Mouse (Mus musculus) lung, adult 2 months (tissue): ENCODE measurements around the gene D11Wsu47e.

Source experiments
- CTCF ChIP-seq: fragments of 200-500 bp; IDR thresholded peaks from 2 replicates; pipeline ENCODE4 v1.5.1; 2011; ENCODE audit warnings: mild to moderate bottlenecking, low read length, control low read depth; ENCODE audit not compliant: insufficient read depth
- POLR2A ChIP-seq: fragments of 200-500 bp; IDR thresholded peaks from 2 replicates; pipeline ENCODE4 v1.6.1; 2011; ENCODE audit warnings: low read depth, mild to moderate bottlenecking, control low read depth, low read length, borderline replicate concordance; ENCODE audit errors: extremely low read depth

GRCm38 (mm10) chr11:113634699-113635121 lies 49.5 kb upstream of the D11Wsu47e start:
- no peak for TF ChIP-seq CTCF
- no peak for TF ChIP-seq POLR2A
